In the genomic region with DNA sequence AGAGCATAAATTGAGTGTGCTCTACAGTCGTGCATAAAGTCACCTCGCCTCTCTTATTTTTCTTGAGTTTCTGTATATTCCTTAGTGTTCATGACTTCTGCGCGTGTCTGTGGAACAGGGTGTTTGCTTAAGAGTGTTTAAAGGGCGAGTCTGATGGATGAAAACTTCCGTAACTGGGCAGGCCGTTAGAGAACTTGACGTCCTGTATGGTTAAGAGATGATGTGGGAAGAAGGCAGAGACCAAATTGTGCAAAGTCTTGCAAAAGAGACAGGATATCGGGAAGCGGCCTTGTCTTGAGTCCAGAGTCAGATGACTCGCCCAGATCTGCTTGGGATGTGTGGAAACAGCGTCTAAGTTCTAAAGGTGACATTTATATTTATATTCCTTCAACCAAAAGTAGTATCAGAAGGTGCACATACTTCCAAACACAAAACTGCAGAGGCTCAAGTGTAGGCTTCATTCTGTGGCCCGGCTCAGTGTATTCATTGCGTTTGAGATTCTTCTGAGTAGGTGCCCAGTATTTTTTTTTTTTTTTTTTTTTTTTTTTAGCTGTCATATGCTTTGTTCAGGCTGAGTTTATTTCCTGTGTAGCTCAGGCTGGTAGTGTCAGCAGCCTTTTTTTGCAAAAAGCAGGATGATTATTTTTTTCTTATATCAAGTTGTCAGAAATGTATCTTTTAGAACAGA, we compare ENCODE assay signal across 8 mouse cellular contexts. TPM values are rescaled to one million over a fixed set of nuclear protein-coding genes. Genes with fewer than 3 reads are reported as not detected.
DNase-seq lines count a peak whose midpoint lies in the region; ATAC-seq and TF ChIP-seq lines count a peak whose summit lies in the region.

No protein-coding gene starts in this region.

- TF ChIP-seq CTCF in CH12.LX (conservative IDR thresholded peaks at IDR 0.05 in 1 of 2, IDR thresholded peaks at IDR 0.05 in 1 of 2; ENCODE audit: low read depth in 2 of 2, low read length in 2 of 2), result no peak
- TF ChIP-seq CTCF in embryonic fibroblast, embryonic 13.5 days (IDR thresholded peaks at IDR 0.05; ENCODE audit: borderline replicate concordance, insufficient read depth, low read length), result no peak
- TF ChIP-seq CTCF in midbrain, postnatal 0 days (IDR thresholded peaks at IDR 0.05), result no peak

- H3K36me3 ChIP-seq in CH12.LX (replicated peaks in 1 of 2; ENCODE audit: control insufficient read depth in 1 of 2, insufficient read depth in 1 of 2, low read length in 1 of 2), result peaks cover 0 to 14% of the 10 kb centered on the region in 2 experiments
- no peaks in the 10 kb centered on the region for H3K36me3 ChIP-seq in hindbrain, embryonic 11.5 days (ENCODE audit: control insufficient read depth, insufficient read depth, low read length)
- no peaks in the 10 kb centered on the region for H3K36me3 ChIP-seq in liver, embryonic 11.5 days (ENCODE audit: control insufficient read depth, insufficient read depth, low read length)
- no peaks in the 10 kb centered on the region for H3K36me3 ChIP-seq in midbrain, postnatal 0 days (ENCODE audit: insufficient read depth, low read length)

- no peak for TF ChIP-seq RAD21 in CH12.LX (IDR thresholded peaks at IDR 0.05; ENCODE audit: low read depth, low read length)

- H3K79me2 ChIP-seq in CH12.LX (replicated peaks; ENCODE audit: control insufficient read depth, extremely low read depth, insufficient read depth, poor library complexity, severe bottlenecking), result 0 out of 2 replicates have a peak, but pooled peaks cover 3% of the 10 kb centered on the region

- H3K4me2 ChIP-seq in CH12.LX (ENCODE audit: insufficient read depth, low read depth, poor library complexity, severe bottlenecking), result peak overlapping the region; percentile 91
- H3K4me2 ChIP-seq in hindbrain, embryonic 11.5 days (replicated peaks; ENCODE audit: low read depth, low read length), result peak overlapping the region; percentile 80
- H3K4me2 ChIP-seq in liver, embryonic 11.5 days, result peak overlapping the region; percentile 73
- H3K4me2 ChIP-seq in midbrain, postnatal 0 days (ENCODE audit: low read depth, low read length, poor library complexity, severe bottlenecking), result peak overlapping the region; percentile 69

- no peak for TF ChIP-seq EP300 in CH12.LX (IDR thresholded peaks at IDR 0.05; ENCODE audit: low read length)

- ATAC-seq in hindbrain, embryonic 11.5 days (ENCODE audit: low FRiP score), result no peak
- no peak for ATAC-seq in liver, embryonic 11.5 days (replicated peaks; ENCODE audit: low FRiP score)
- no peak for ATAC-seq in midbrain, postnatal 0 days (ENCODE audit: low FRiP score)
- no peak for ATAC-seq in CD4-positive, CD25-positive, alpha-beta regulatory T cell, adult 4 months

- DNase-seq in 3T3-L1 (ENCODE audit: low read depth, low spot score) (peak; percentile 69), CH12.LX (ENCODE audit: extremely low read depth) (peak; percentile 11)
- no peak for DNase-seq in hindbrain, embryonic 11.5 days (ENCODE audit: low spot score)
- DNase-seq in liver, embryonic 11.5 days (ENCODE audit: low spot score), result no peak
- peak; percentile 8 for DNase-seq in midbrain, postnatal 0 days (ENCODE audit: low spot score)
- DNase-seq in B cell, adult 2 months, result no peak

- dilution Hi-C loops in CH12.LX (cut with MboI; ENCODE audit: extremely low pct_ligation_motif_present, extremely low pct_unique_long_range_greater_than_20kb, low sequenced_read_pairs), result no loop called here

- no peak for TF ChIP-seq POLR2A in CH12.LX (IDR thresholded peaks at IDR 0.05; ENCODE audit: low read depth, low read length)
- peak; percentile 33; the same call in 1 of the 2 replicates for TF ChIP-seq POLR2A in embryonic fibroblast, embryonic 13.5 days (IDR thresholded peaks at IDR 0.05; ENCODE audit: low read depth, low read length)

- no peak overlapping the region for H3K27ac ChIP-seq in CH12.LX (ENCODE audit: insufficient read depth, low read depth)
- peak overlapping the region; percentile 60 for H3K27ac ChIP-seq in embryonic fibroblast, embryonic 13.5 days (ENCODE audit: insufficient read depth, low read length)
- H3K27ac ChIP-seq in hindbrain, embryonic 11.5 days (ENCODE audit: low read depth, low read length), result peak overlapping the region; percentile 95
- peak overlapping the region; percentile 84; the same call in 1 of the 2 replicates for H3K27ac ChIP-seq in liver, embryonic 11.5 days (ENCODE audit: low read depth, low read length)
- H3K27ac ChIP-seq in midbrain, postnatal 0 days (ENCODE audit: low read depth, low read length), result peak overlapping the region; percentile 88

- 24% methylated on average over 14 of the region's 14 CpGs for WGBS in hindbrain, embryonic 11.5 days
- WGBS in liver, embryonic 11.5 days, result 25% methylated on average over 14 of the region's 14 CpGs
- WGBS in midbrain, postnatal 0 days, result 13% methylated on average over 14 of the region's 14 CpGs

- H3K4me1 ChIP-seq in CH12.LX (ENCODE audit: control insufficient read depth in 1 of 2, insufficient read depth in 2 of 2), result peaks cover 0 to 11% of the 10 kb centered on the region in 2 experiments; a peak in 2 of 4 replicates
- H3K4me1 ChIP-seq in embryonic fibroblast, embryonic 13.5 days (ENCODE audit: control insufficient read depth, insufficient read depth, low read length), result no peaks in the 10 kb centered on the region; the same call in 1 of the 2 replicates
- H3K4me1 ChIP-seq in hindbrain, embryonic 11.5 days (replicated peaks; ENCODE audit: control insufficient read depth, insufficient read depth, low read length), result no peaks in the 10 kb centered on the region; the same call in 1 of the 2 replicates
- peaks cover 5% of the 10 kb centered on the region for H3K4me1 ChIP-seq in liver, embryonic 11.5 days (replicated peaks; ENCODE audit: control insufficient read depth, insufficient read depth, low read length)
- H3K4me1 ChIP-seq in midbrain, postnatal 0 days (ENCODE audit: insufficient read depth, low read length), result no peaks in the 10 kb centered on the region; the same call in 1 of the 2 replicates

- no peaks in the 10 kb centered on the region for H3K9me3 ChIP-seq in CH12.LX (replicated peaks; ENCODE audit: low read length)
- H3K9me3 ChIP-seq in hindbrain, embryonic 11.5 days (ENCODE audit: control insufficient read depth, low read length), result no peaks in the 10 kb centered on the region
- H3K9me3 ChIP-seq in liver, embryonic 11.5 days (ENCODE audit: control insufficient read depth, low read length), result no peaks in the 10 kb centered on the region
- H3K9me3 ChIP-seq in midbrain, postnatal 0 days (ENCODE audit: low read length), result no peaks in the 10 kb centered on the region

- H3K9ac ChIP-seq in CH12.LX (ENCODE audit: insufficient read depth, low read depth), result peak overlapping the region; percentile 41
- peak overlapping the region; percentile 84 for H3K9ac ChIP-seq in hindbrain, embryonic 11.5 days (ENCODE audit: low read depth, low read length)
- H3K9ac ChIP-seq in liver, embryonic 11.5 days (ENCODE audit: low read depth, low read length), result peak overlapping the region; percentile 79
- peak overlapping the region; percentile 84 for H3K9ac ChIP-seq in midbrain, postnatal 0 days (replicated peaks; ENCODE audit: low read length, poor library complexity, severe bottlenecking)

- H3K27me3 ChIP-seq in CH12.LX (replicated peaks), result no peaks in the 10 kb centered on the region
- H3K27me3 ChIP-seq in hindbrain, embryonic 11.5 days (ENCODE audit: control insufficient read depth, insufficient read depth, low read length), result no peaks in the 10 kb centered on the region
- H3K27me3 ChIP-seq in liver, embryonic 11.5 days (replicated peaks; ENCODE audit: control insufficient read depth, insufficient read depth, low read length), result no peaks in the 10 kb centered on the region
- H3K27me3 ChIP-seq in midbrain, postnatal 0 days (ENCODE audit: insufficient read depth, low read length), result no peaks in the 10 kb centered on the region

- in situ Hi-C loops in CH12.LX (cut with MboI; ENCODE audit: low pct_ligation_motif_present, low pct_unique_long_range_greater_than_20kb, low sequenced_read_pairs), result loop anchor here (5.0 kb wide), 1 partner anchor 122 kb away; the partner anchor contains the start of gene Mertk

- H3K4me3 ChIP-seq in CH12.LX (replicated peaks in 1 of 3; ENCODE audit: low read depth in 2 of 3, low read length in 2 of 3, poor library complexity in 1 of 3), result peak overlapping the region; percentile 73 to 89 (median 78)
- peak overlapping the region; percentile 83 for H3K4me3 ChIP-seq in embryonic fibroblast, embryonic 13.5 days (ENCODE audit: insufficient read depth, low read length)
- peak overlapping the region; percentile 82 for H3K4me3 ChIP-seq in hindbrain, embryonic 11.5 days (ENCODE audit: low read depth, low read length)
- H3K4me3 ChIP-seq in liver, embryonic 11.5 days (ENCODE audit: low read depth, low read length), result peak overlapping the region; percentile 84
- H3K4me3 ChIP-seq in midbrain, postnatal 0 days (ENCODE audit: low read depth, low read length), result peak overlapping the region; percentile 84

TF ChIP-seq in CH12.LX, 34 proteins besides CTCF, POLR2A, EP300 and RAD21 (continues in another document):
- 0 out of 2 replicates have a peak, but pooled peaks have one; percentile 49 for TF ChIP-seq SIN3A (IDR thresholded peaks at IDR 0.05; ENCODE audit: low read length)
- no peak for TF ChIP-seq ZC3H11A (IDR thresholded peaks at IDR 0.05; ENCODE audit: low read depth, low read length)
- peak; percentile 80 for TF ChIP-seq ZNF384 (IDR thresholded peaks at IDR 0.05; ENCODE audit: low read depth, low read length)

RNA-seq across cellular contexts. Expression of gene Tmem87b, which starts 1.2 kb away (rescaled TPM):
- total RNA-seq in CH12.LX (2012; rRNA removed), result 4.3 and 5.3 TPM in 2 replicates
- total RNA-seq in CH12.LX (2014; rRNA removed), result 6.6 and 8.1 TPM in 2 replicates
- 5.4 and 6.2 TPM in 2 replicates for polyA plus RNA-seq in CH12.LX (2012; ENCODE audit: insufficient read length, low read depth)
- 26.8 and 27.2 TPM in 2 replicates for polyA plus RNA-seq in embryonic fibroblast, embryonic 13.5 days (2011; ENCODE audit: insufficient read length, low read depth, missing spikeins)
- 29.9 and 33.6 TPM in 2 replicates for polyA plus RNA-seq in hindbrain, embryonic 11.5 days (2014; fragmentation: Nextera tagmentation; extraction: Ambion mirVana)
- 15.5 and 16.0 TPM in 2 replicates for polyA plus RNA-seq in liver, embryonic 11.5 days (2014; fragmentation: Nextera tagmentation; extraction: Ambion mirVana)
- 27.7 and 32.3 TPM in 2 replicates for total RNA-seq in midbrain, postnatal 0 days (2014; rRNA removed)
- 34.8 and 35.7 TPM in 2 replicates for polyA plus RNA-seq in midbrain, postnatal 0 days (2015; fragmentation: Nextera tagmentation; extraction: Ambion mirVana)
- polyA plus RNA-seq in CD4-positive, CD25-positive, alpha-beta regulatory T cell, adult 4 months (2017; shearing (Covaris generic)), result 10 to 100 TPM; 18.4 to 22.1 TPM

RNA-seq across cellular contexts. Expression of gene Fbln7, which starts 43.7 kb away (rescaled TPM):
- total RNA-seq in CH12.LX (2012; rRNA removed), result not detected in 2 replicates
- not detected in 2 replicates for total RNA-seq in CH12.LX (2014; rRNA removed)
- not detected in 2 replicates for polyA plus RNA-seq in CH12.LX (2012; ENCODE audit: insufficient read length, low read depth)
- polyA plus RNA-seq in embryonic fibroblast, embryonic 13.5 days (2011; ENCODE audit: insufficient read length, low read depth, missing spikeins), result 0.50 and 1.7 TPM in 2 replicates
- polyA plus RNA-seq in hindbrain, embryonic 11.5 days (2014; fragmentation: Nextera tagmentation; extraction: Ambion mirVana), result 2.1 TPM in 2 replicates
- polyA plus RNA-seq in liver, embryonic 11.5 days (2014; fragmentation: Nextera tagmentation; extraction: Ambion mirVana), result 0.62 and 0.90 TPM in 2 replicates
- total RNA-seq in midbrain, postnatal 0 days (2014; rRNA removed), result 3.2 and 6.3 TPM in 2 replicates
- polyA plus RNA-seq in midbrain, postnatal 0 days (2015; fragmentation: Nextera tagmentation; extraction: Ambion mirVana), result 4.2 and 4.8 TPM in 2 replicates
- not detected for polyA plus RNA-seq in CD4-positive, CD25-positive, alpha-beta regulatory T cell, adult 4 months (2017; shearing (Covaris generic))

Comparison
In these comparisons a context has a peak if more than half of its experiments do, and no peak if none do; other contexts are left out.
1. DNase-seq: peak in 3T3-L1 (single experiment), CH12.LX (single experiment) and midbrain, postnatal 0 days (single experiment); none in hindbrain, embryonic 11.5 days (single experiment), liver, embryonic 11.5 days (single experiment) and B cell, adult 2 months (0 of 2).
2. Peak in every context shown above with its lines, with median percentiles within 50 percentile points of each other: H3K4me2 ChIP-seq, H3K4me3 ChIP-seq and H3K9ac ChIP-seq.